Mouse (Mus musculus): ENCODE measurements at regions not wholly inside any gene's neighbourhood (a gene's known extent, or its start where the extent isn't known, plus 50 kb on each side); places are given as distances from the start of the nearest gene placed in this dataset.
A peak's percentile ranks its signal among the peaks of the same experiment; 100 is the strongest.

GRCm38 (mm10) chr11:6951361-6951760, 111.9 kb upstream of the Adcy1 start:
- Histone ChIP-seq H3K27ac (ENCODE audit: low read length) (no peak overlapping the region), H3K4me2 (ENCODE audit: low read depth, low read length) (no peak overlapping the region), H3K36me3 (ENCODE audit: control insufficient read depth, insufficient read depth, low read length) (no peaks in the 10 kb centered on the region), H3K27me3 (ENCODE audit: control insufficient read depth, insufficient read depth, low read depth, low read length) (no peaks in the 10 kb centered on the region), H3K4me3 (ENCODE audit: low read length) (no peak overlapping the region), H3K4me1 (replicated peaks; ENCODE audit: control insufficient read depth, insufficient read depth, low read length) (no peaks in the 10 kb centered on the region), H3K9ac (ENCODE audit: low read length) (no peak overlapping the region), H3K9me3 (ENCODE audit: control insufficient read depth, low read length) (no peaks in the 10 kb centered on the region)
- no peak for ATAC-seq (ENCODE audit: low read depth)

- no peak overlapping the region for H3K27ac ChIP-seq (ENCODE audit: low read length)
- no peak for ATAC-seq (ENCODE audit: low read depth)
- H3K4me3 ChIP-seq (ENCODE audit: low read length) = no peak overlapping the region
- no peak overlapping the region for H3K9ac ChIP-seq (ENCODE audit: low read length)
- WGBS = 73% methylated on average over 2 of the region's 2 CpGs
- no peaks in the 10 kb centered on the region for H3K4me1 ChIP-seq (replicated peaks; ENCODE audit: control insufficient read depth, insufficient read depth, low read length)
- no peaks in the 10 kb centered on the region for H3K27me3 ChIP-seq (ENCODE audit: control insufficient read depth, insufficient read depth, low read depth, low read length)
- no peak overlapping the region for H3K4me2 ChIP-seq (ENCODE audit: low read depth, low read length)
- H3K36me3 ChIP-seq (ENCODE audit: control insufficient read depth, insufficient read depth, low read length) = no peaks in the 10 kb centered on the region
- H3K9me3 ChIP-seq (ENCODE audit: control insufficient read depth, low read length) = no peaks in the 10 kb centered on the region
Measured at GRCm38 (mm10) chr11:6949051-6949450, 111.6 kb upstream of the Gm11983 start.

GRCm38 (mm10) chr11:6934157-6934556, 96.7 kb upstream of the Gm11983 start:
- Histone ChIP-seq H3K4me1 (replicated peaks; ENCODE audit: control insufficient read depth, insufficient read depth, low read length) (no peaks in the 10 kb centered on the region), H3K27me3 (ENCODE audit: control insufficient read depth, insufficient read depth, low read depth, low read length) (no peaks in the 10 kb centered on the region), H3K4me3 (ENCODE audit: low read length) (no peak overlapping the region), H3K4me2 (ENCODE audit: low read depth, low read length) (no peak overlapping the region), H3K9ac (ENCODE audit: low read length) (no peak overlapping the region), H3K27ac (ENCODE audit: low read length) (no peak overlapping the region), H3K36me3 (ENCODE audit: control insufficient read depth, insufficient read depth, low read length) (no peaks in the 10 kb centered on the region), H3K9me3 (ENCODE audit: control insufficient read depth, low read length) (no peaks in the 10 kb centered on the region)
- 84% methylated on average over 1 of the region's 1 CpGs for WGBS
- ATAC-seq (ENCODE audit: low read depth) = no peak

GRCm38 (mm10) chr11:6926036-6926435, 88.6 kb upstream of the Gm11983 start:
- H3K4me3 ChIP-seq (ENCODE audit: low read length) = no peak overlapping the region
- H3K27ac ChIP-seq (ENCODE audit: low read length) = no peak overlapping the region
- no peaks in the 10 kb centered on the region for H3K36me3 ChIP-seq (ENCODE audit: control insufficient read depth, insufficient read depth, low read length)
- no peaks in the 10 kb centered on the region for H3K9me3 ChIP-seq (ENCODE audit: control insufficient read depth, low read length)
- H3K9ac ChIP-seq (ENCODE audit: low read length) = no peak overlapping the region
- ATAC-seq (ENCODE audit: low read depth) = no peak
- peaks cover 6% of the 10 kb centered on the region; the same call in 1 of the 2 replicates for H3K4me1 ChIP-seq (replicated peaks; ENCODE audit: control insufficient read depth, insufficient read depth, low read length)
- no peaks in the 10 kb centered on the region for H3K27me3 ChIP-seq (ENCODE audit: control insufficient read depth, insufficient read depth, low read depth, low read length)
- no peak overlapping the region for H3K4me2 ChIP-seq (ENCODE audit: low read depth, low read length)
- 77% methylated on average over 8 of the region's 8 CpGs for WGBS

GRCm38 (mm10) chr11:6924476-6924875, 87.0 kb upstream of the Gm11983 start:
- H3K9ac ChIP-seq (ENCODE audit: low read length) = no peak overlapping the region
- peaks cover 6% of the 10 kb centered on the region; the same call in 1 of the 2 replicates for H3K4me1 ChIP-seq (replicated peaks; ENCODE audit: control insufficient read depth, insufficient read depth, low read length)
- no peak overlapping the region for H3K4me3 ChIP-seq (ENCODE audit: low read length)
- H3K4me2 ChIP-seq (ENCODE audit: low read depth, low read length) = peak overlapping the region; percentile 34
- H3K27me3 ChIP-seq (ENCODE audit: control insufficient read depth, insufficient read depth, low read depth, low read length) = no peaks in the 10 kb centered on the region
- WGBS = 16% methylated on average over 6 of the region's 6 CpGs
- H3K27ac ChIP-seq (ENCODE audit: low read length) = no peak overlapping the region
- no peaks in the 10 kb centered on the region for H3K9me3 ChIP-seq (ENCODE audit: control insufficient read depth, low read length)
- ATAC-seq (ENCODE audit: low read depth) = peak; percentile 61
- no peaks in the 10 kb centered on the region for H3K36me3 ChIP-seq (ENCODE audit: control insufficient read depth, insufficient read depth, low read length)

GRCm38 (mm10) chr11:6923917-6924316, 86.5 kb upstream of the Gm11983 start:
- Histone ChIP-seq H3K36me3 (ENCODE audit: control insufficient read depth, insufficient read depth, low read length) (no peaks in the 10 kb centered on the region), H3K9ac (ENCODE audit: low read length) (no peak overlapping the region), H3K9me3 (ENCODE audit: control insufficient read depth, low read length) (no peaks in the 10 kb centered on the region), H3K27ac (ENCODE audit: low read length) (no peak overlapping the region), H3K4me2 (ENCODE audit: low read depth, low read length) (peak overlapping the region; percentile 34), H3K4me1 (replicated peaks; ENCODE audit: control insufficient read depth, insufficient read depth, low read length) (peaks cover 6% of the 10 kb centered on the region; the same call in 1 of the 2 replicates), H3K27me3 (ENCODE audit: control insufficient read depth, insufficient read depth, low read depth, low read length) (no peaks in the 10 kb centered on the region), H3K4me3 (ENCODE audit: low read length) (peak overlapping the region; percentile 3; the same call in 1 of the 2 replicates)
- peak; percentile 82 for ATAC-seq (ENCODE audit: low read depth)
- 7% methylated on average over 6 of the region's 6 CpGs for WGBS

- Histone ChIP-seq H3K4me2 (ENCODE audit: low read depth, low read length) (no peak overlapping the region), H3K36me3 (ENCODE audit: control insufficient read depth, insufficient read depth, low read length) (no peaks in the 10 kb centered on the region)
- WGBS = 100% methylated on average over 1 of the region's 1 CpGs
Measured at GRCm38 (mm10) chr11:6918546-6918945, 81.1 kb upstream of the Gm11983 start.

GRCm38 (mm10) chr11:6905630-6906029, 68.2 kb upstream of the Gm11983 start:
- no peak for ATAC-seq (ENCODE audit: low read depth)
- no peak overlapping the region for H3K27ac ChIP-seq (ENCODE audit: low read length)

More at GRCm38 (mm10) chr11:6918546-6918945, 81.1 kb upstream of the Gm11983 start:
- H3K9me3 ChIP-seq (ENCODE audit: control insufficient read depth, low read length) = peaks cover 5% of the 10 kb centered on the region; the same call in 1 of the 2 replicates
- no peak overlapping the region for H3K9ac ChIP-seq (ENCODE audit: low read length)
- no peak overlapping the region for H3K27ac ChIP-seq (ENCODE audit: low read length)
- ATAC-seq (ENCODE audit: low read depth) = no peak
- no peak overlapping the region for H3K4me3 ChIP-seq (ENCODE audit: low read length)
- H3K27me3 ChIP-seq (ENCODE audit: control insufficient read depth, insufficient read depth, low read depth, low read length) = no peaks in the 10 kb centered on the region
- H3K4me1 ChIP-seq (replicated peaks; ENCODE audit: control insufficient read depth, insufficient read depth, low read length) = no peaks in the 10 kb centered on the region

GRCm38 (mm10) chr11:6902991-6903390, 65.5 kb upstream of the Gm11983 start:
- Histone ChIP-seq H3K4me3 (ENCODE audit: low read length) (no peak overlapping the region), H3K9ac (ENCODE audit: low read length) (no peak overlapping the region), H3K27ac (ENCODE audit: low read length) (no peak overlapping the region), H3K27me3 (ENCODE audit: control insufficient read depth, insufficient read depth, low read depth, low read length) (no peaks in the 10 kb centered on the region), H3K4me2 (ENCODE audit: low read depth, low read length) (no peak overlapping the region), H3K36me3 (ENCODE audit: control insufficient read depth, insufficient read depth, low read length) (no peaks in the 10 kb centered on the region), H3K9me3 (ENCODE audit: control insufficient read depth, low read length) (no peaks in the 10 kb centered on the region), H3K4me1 (replicated peaks; ENCODE audit: control insufficient read depth, insufficient read depth, low read length) (no peaks in the 10 kb centered on the region)
- ATAC-seq (ENCODE audit: low read depth) = no peak
- 51% methylated on average over 3 of the region's 3 CpGs for WGBS

More at GRCm38 (mm10) chr11:6905630-6906029, 68.2 kb upstream of the Gm11983 start:
- no peaks in the 10 kb centered on the region for H3K9me3 ChIP-seq (ENCODE audit: control insufficient read depth, low read length)
- no peaks in the 10 kb centered on the region for H3K27me3 ChIP-seq (ENCODE audit: control insufficient read depth, insufficient read depth, low read depth, low read length)
- no peak overlapping the region for H3K4me2 ChIP-seq (ENCODE audit: low read depth, low read length)
- H3K9ac ChIP-seq (ENCODE audit: low read length) = no peak overlapping the region
- no peaks in the 10 kb centered on the region for H3K36me3 ChIP-seq (ENCODE audit: control insufficient read depth, insufficient read depth, low read length)
- no peak overlapping the region for H3K4me3 ChIP-seq (ENCODE audit: low read length)
- no peaks in the 10 kb centered on the region for H3K4me1 ChIP-seq (replicated peaks; ENCODE audit: control insufficient read depth, insufficient read depth, low read length)
- WGBS = 48% methylated on average over 5 of the region's 5 CpGs

- no peaks in the 10 kb centered on the region for H3K36me3 ChIP-seq (ENCODE audit: control insufficient read depth, insufficient read depth, low read length)
- no peaks in the 10 kb centered on the region for H3K27me3 ChIP-seq (ENCODE audit: control insufficient read depth, insufficient read depth, low read depth, low read length)
- H3K4me2 ChIP-seq (ENCODE audit: low read depth, low read length) = no peak overlapping the region
- whole genome bisulfite sequencing = 52% methylated on average over 3 of the region's 3 CpGs
- no peaks in the 10 kb centered on the region for H3K9me3 ChIP-seq (ENCODE audit: control insufficient read depth, low read length)
- no peak overlapping the region for H3K27ac ChIP-seq (ENCODE audit: low read length)
- H3K4me3 ChIP-seq (ENCODE audit: low read length) = no peak overlapping the region
- H3K9ac ChIP-seq (ENCODE audit: low read length) = no peak overlapping the region
- no peak for ATAC-seq (ENCODE audit: low read depth)
- no peaks in the 10 kb centered on the region for H3K4me1 ChIP-seq (replicated peaks; ENCODE audit: control insufficient read depth, insufficient read depth, low read length)
Measured at GRCm38 (mm10) chr11:6902271-6902670, 64.8 kb upstream of the Gm11983 start.
